Comparison of ENCODE assay signal across 10 mouse cellular contexts in the genomic region with DNA sequence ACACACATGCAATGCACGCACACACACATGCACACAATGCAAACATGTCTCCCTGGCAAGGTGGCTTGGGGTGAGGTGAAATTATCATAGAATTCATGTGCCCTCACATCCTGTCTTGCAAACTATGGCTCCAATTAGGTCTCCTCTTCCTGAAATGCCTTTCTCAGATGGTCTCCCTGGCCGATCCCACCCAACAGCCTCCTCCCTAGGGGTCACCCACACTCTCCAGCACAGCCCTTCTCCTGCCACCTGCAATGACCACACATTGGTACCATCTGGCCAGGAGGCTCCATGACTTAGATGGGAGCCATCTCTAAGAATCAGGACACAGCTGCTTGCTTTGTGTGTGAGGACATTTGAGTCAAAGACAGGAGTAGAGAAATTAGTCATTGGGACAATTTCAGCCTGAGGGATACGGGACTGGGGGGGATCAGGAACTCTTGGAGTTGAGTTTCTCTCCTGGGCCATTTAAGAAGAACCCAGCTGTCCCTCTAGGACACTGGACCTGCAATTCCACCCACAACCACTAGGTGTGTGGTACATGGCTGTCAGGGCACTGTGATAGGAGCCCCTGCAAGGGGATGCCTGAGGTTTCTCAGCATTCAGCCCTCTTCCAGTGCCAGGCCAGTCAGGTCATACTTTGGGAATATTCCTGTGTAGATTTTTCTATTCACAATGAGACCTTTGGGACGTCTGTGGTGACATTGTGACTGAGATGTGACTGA. TPM values are rescaled to one million over a fixed set of nuclear protein-coding genes. Genes with fewer than 3 reads are reported as not detected.
DNase-seq lines count a peak whose midpoint lies in the region; ATAC-seq and TF ChIP-seq lines count a peak whose summit lies in the region.
"Had no signal": no experiment of that assay in that cellular context is flagged by ENCODE, and none has a peak within 500 bp of the region (broad histone marks: within the 10 kb centered on the region; RNA-seq: fewer than 3 reads in every experiment).

No protein-coding gene starts in this region.

- no peak for ATAC-seq in Patski

- H3K27me3 ChIP-seq in Patski = peaks cover 21% of the 10 kb centered on the region

- POLR2A ChIA-PET in Patski (lab: Charles Lee) = interaction anchor here (1.1 kb wide), 1 partner anchor 99 kb away, joined by 4 read pairs; no protein-coding TSS in a partner anchor

- TF ChIP-seq CTCF in Patski (IDR thresholded peaks at IDR 0.05) = peak; percentile 48

- CTCF ChIA-PET in Patski (lab: Charles Lee) = interaction anchor here (1.2 to 9.8 kb wide), 5 partner anchors 16 to 149 kb away, joined by 3 to 239 read pairs (median 4); no protein-coding TSS in a partner anchor

- in situ Hi-C loops in Patski (cut with MboI; ENCODE audit: low pct_unique_long_range_greater_than_20kb) = no loop called here

- peak; percentile 24 to 53 for DNase-seq in heart, adult 18-20 months
- DNase-seq in heart, adult 9 months (ENCODE audit: low spot score in 2 of 2) = no peak
- DNase-seq in 3T3-L1 (ENCODE audit: low read depth, low spot score) (peak; percentile 55), Patski (ENCODE audit: low read depth, low spot score) (no peak)
- peak; percentile 51 for DNase-seq in lung, postnatal 10 days
- DNase-seq in layer of hippocampus, adult 18-20 months (ENCODE audit: low spot score in 2 of 2) = no peak
- no peak for DNase-seq in frontal cortex, postnatal 14 days (ENCODE audit: low spot score in 2 of 2)
- no peak for DNase-seq in layer of hippocampus, postnatal 14 days (ENCODE audit: low spot score in 2 of 2)

RNA-seq across cellular contexts. Expression of a gene that starts 17.8 kb away (rescaled TPM):
- 1 to 10 TPM; 4.3 to 6.5 TPM for total RNA-seq in heart, adult 18-20 months (2021)
- polyA plus RNA-seq in Patski (2021) = 0.06 TPM
- under 1 TPM; 0.64 to 0.86 TPM for total RNA-seq in layer of hippocampus, adult 18-20 months (2021)
- total RNA-seq in layer of hippocampus, postnatal 14 days (2021) = 1 to 10 TPM; 1.9 to 2.0 TPM

RNA-seq across cellular contexts. Expression of a gene that starts 54.8 kb away (rescaled TPM):
- 1 to 10 TPM; 1.9 to 2.0 TPM for total RNA-seq in heart, adult 18-20 months (2021)
- polyA plus RNA-seq in Patski (2021) = not detected
- under 1 TPM in 1 of 2 experiments, not detected in 1; 0.15 TPM for total RNA-seq in layer of hippocampus, adult 18-20 months (2021)
- not detected for total RNA-seq in layer of hippocampus, postnatal 14 days (2021)
- polyA plus RNA-seq: intestine, embryonic 14.5 days; neural tube, embryonic 11.5 days had no signal

Comparison
In these comparisons a context has a peak if more than half of its experiments do, and no peak if none do; other contexts are left out.
1. DNase-seq: peak in heart, adult 18-20 months (2 of 2), 3T3-L1 (single experiment) and lung, postnatal 10 days (single experiment); none in heart, adult 9 months (0 of 2), Patski (single experiment), layer of hippocampus, adult 18-20 months (0 of 2), frontal cortex, postnatal 14 days (0 of 2) and layer of hippocampus, postnatal 14 days (0 of 2).